Mouse (Mus musculus): ENCODE data around the gene Scaf4.

DNA sequence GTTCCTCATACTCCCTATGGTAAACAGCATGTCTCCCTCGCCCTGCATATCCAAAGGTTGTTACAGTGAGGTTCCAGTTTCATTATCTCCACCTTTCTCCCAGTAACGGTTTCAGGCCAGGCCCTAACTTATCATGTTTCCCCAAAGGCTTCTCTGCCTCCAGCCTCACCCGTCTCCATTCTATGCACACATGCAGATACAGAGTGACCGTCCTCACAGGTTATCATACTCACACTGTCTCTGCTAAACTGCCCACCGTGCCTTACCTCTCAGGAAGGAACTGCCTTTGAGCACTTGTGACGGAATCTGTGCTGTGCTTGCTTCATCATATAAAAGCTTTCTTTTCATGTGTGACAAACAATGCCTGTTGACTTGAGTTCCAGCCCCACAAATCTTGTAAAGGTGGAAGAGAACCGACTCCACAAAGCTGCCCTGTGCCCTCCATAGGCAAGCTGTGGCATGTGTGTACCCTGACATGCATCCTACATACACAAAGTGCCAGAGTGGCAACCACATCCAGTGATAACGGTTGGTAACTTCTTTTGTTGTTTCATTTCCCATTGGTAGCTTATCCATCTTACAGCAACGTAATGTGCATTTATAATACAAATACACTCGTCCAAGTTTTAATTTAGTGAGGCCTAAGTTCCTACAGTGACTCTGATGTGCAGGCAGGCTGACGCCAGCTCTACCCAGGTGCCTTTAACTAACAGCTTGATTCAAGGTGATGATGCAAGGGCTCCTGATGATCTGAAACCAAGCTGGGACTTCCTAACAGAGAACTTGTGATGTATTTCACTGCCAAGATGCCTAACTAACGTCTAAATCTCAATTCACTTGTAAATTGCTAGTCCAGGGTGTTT is 70.6 kb downstream of the Scaf4 start:
- TF ChIP-seq POLR2A (IDR thresholded peaks at IDR 0.05; ENCODE audit: insufficient read length, low read depth) = no peak
- TF ChIP-seq MYOD1 (IDR thresholded peaks at IDR 0.05; ENCODE audit: control insufficient read depth in 1 of 3, insufficient read length in 2 of 3, low read depth in 2 of 3) = no peak
- TF ChIP-seq MYOG (IDR thresholded peaks at IDR 0.05; ENCODE audit: control insufficient read depth in 1 of 3, insufficient read depth in 1 of 3, insufficient read length in 2 of 3, low read depth in 2 of 3) = no peak

Data from myocyte (in vitro differentiated cells).